Mouse (Mus musculus) limb, embryonic 14.5 days (tissue): ENCODE data around the gene Adnp. TPM values are rescaled to one million over a fixed set of nuclear protein-coding genes. Genes with fewer than 3 reads are reported as not detected.

Experiments
- ATAC-seq: fragments of 200-750 bp; cut with Nextera tagmentation; 2 replicates; pipeline ENCODE4 v1.8.0; 2017; ENCODE audit warnings: low read depth, moderate number of reproducible peaks, moderate TSS enrichment; ENCODE audit not compliant: low FRiP score
- DNase-seq: peaks from one replicate; pipeline ENCODE4 v3.0.0-alpha.2; 2015; ENCODE audit warnings: low spot score
- H3K27ac ChIP-seq: fragments of 300-500 bp; sonication (generic); replicated peaks from 2 replicates; pipeline ENCODE4 v1.5.1; 2014; ENCODE audit warnings: low read depth, mild to moderate bottlenecking, low read length, moderate library complexity, mixed read lengths
- H3K27me3 ChIP-seq: fragments of 300-500 bp; sonication (generic); 2 replicates; pipeline ENCODE4 v1.6.1; 2014; ENCODE audit warnings: low read length, mixed read lengths; ENCODE audit not compliant: control insufficient read depth, insufficient read depth
- H3K36me3 ChIP-seq: fragments of 300-500 bp; sonication (generic); 2 replicates; pipeline ENCODE4 v1.6.1; 2014; ENCODE audit warnings: mild to moderate bottlenecking, low read length, moderate library complexity, mixed read lengths; ENCODE audit not compliant: control insufficient read depth, insufficient read depth
- H3K4me1 ChIP-seq: fragments of 300-500 bp; sonication (generic); 2 replicates; pipeline ENCODE4 v1.6.1; 2014; ENCODE audit warnings: antibody characterized with exemption, low read length, mixed read lengths; ENCODE audit not compliant: control insufficient read depth, insufficient read depth
- H3K4me2 ChIP-seq: fragments of 300-500 bp; sonication (generic); replicated peaks from 2 replicates; pipeline ENCODE4 v1.6.1; 2014; ENCODE audit warnings: low read depth, mild to moderate bottlenecking, low read length, moderate library complexity; ENCODE audit not compliant: severe bottlenecking
- H3K4me3 ChIP-seq: fragments of 300-500 bp; sonication (generic); replicated peaks from 2 replicates; pipeline ENCODE4 v1.5.1; 2014; ENCODE audit warnings: low read length
- H3K9ac ChIP-seq: fragments of 300-500 bp; sonication (generic); 2 replicates; pipeline ENCODE4 v1.6.1; 2014; ENCODE audit warnings: mild to moderate bottlenecking, low read depth, low read length, moderate library complexity; ENCODE audit not compliant: severe bottlenecking
- H3K9me3 ChIP-seq: fragments of 300-500 bp; sonication (generic); 2 replicates; pipeline ENCODE4 v1.6.1; 2016; ENCODE audit warnings: low read length; ENCODE audit not compliant: control insufficient read depth
- POLR2A ChIP-seq: fragments of 200-500 bp; IDR thresholded peaks from 2 replicates; pipeline ENCODE4 v1.8.0; 2012; ENCODE audit warnings: inconsistent platforms, mild to moderate bottlenecking, moderate library complexity, borderline replicate concordance; ENCODE audit not compliant: insufficient read depth, insufficient read length; ENCODE audit errors: extremely low read depth
- WGBS: fragments of 180-500 bp; shearing (Covaris S2); extraction: QIAGEN DNeasy Blood & Tissue Kit; methylation state at CpG from one replicate; pipeline ENCODE4 v1.1.7; 2014; 5-methylcytosine and 5-hydroxymethylcytosine counted together
- polyA plus RNA-seq, 2 experiments: library from polyadenylated mRNA; depleted of rRNA in 1 of 2; stranded (reverse) in 1 of 2; unstranded in 1 of 2; fragments of >200 nt; fragmentation: Nextera tagmentation in 1 of 2; extraction: Ambion mirVana in 1 of 2; gene quantifications; 2 replicates each; pipeline versions ENCODE4 v1.2.1 to v1.2.3; 2012 to 2014

The Adnp gene
- polyA plus RNA-seq, 2 experiments: 8.5 to 61.5 TPM

GRCm38 (mm10) chr2:168248856-168249245 lies 41.9 kb upstream of the Adnp start:
- WGBS: 16% methylated on average over 2 of the region's 2 CpGs
- DNase-seq: no peak
- no peak overlapping the region for H3K4me2 ChIP-seq

GRCm38 (mm10) chr2:168248167-168248855 lies 41.4 kb upstream of the Adnp start:
- peaks cover 4% of the 10 kb centered on the region; the same call in 1 of the 2 replicates for H3K4me1 ChIP-seq
- H3K9me3 ChIP-seq: no peaks in the 10 kb centered on the region
- 74% methylated on average over 8 of the region's 8 CpGs for WGBS
- no peaks in the 10 kb centered on the region for H3K27me3 ChIP-seq
- DNase-seq (no peak), ATAC-seq (no peak)
- no peak for TF ChIP-seq POLR2A
- H3K4me2 ChIP-seq: no peak overlapping the region
- no peak overlapping the region for H3K27ac ChIP-seq
- no peak overlapping the region for H3K4me3 ChIP-seq
- no peak overlapping the region for H3K9ac ChIP-seq
- H3K36me3 ChIP-seq: no peaks in the 10 kb centered on the region

More at GRCm38 (mm10) chr2:168248856-168249245, 41.9 kb upstream of the Adnp start:
- Histone ChIP-seq H3K9me3 (no peaks in the 10 kb centered on the region), H3K4me1 (peaks cover 4% of the 10 kb centered on the region; the same call in 1 of the 2 replicates), H3K27ac (no peak overlapping the region), H3K9ac (no peak overlapping the region), H3K4me3 (no peak overlapping the region), H3K27me3 (no peaks in the 10 kb centered on the region), H3K36me3 (no peaks in the 10 kb centered on the region)
- ATAC-seq: no peak
- no peak for TF ChIP-seq POLR2A

- Histone ChIP-seq H3K36me3 (no peaks in the 10 kb centered on the region), H3K9me3 (no peaks in the 10 kb centered on the region), H3K4me3 (no peak overlapping the region), H3K27me3 (no peaks in the 10 kb centered on the region), H3K9ac (no peak overlapping the region), H3K27ac (no peak overlapping the region), H3K4me1 (no peaks in the 10 kb centered on the region), H3K4me2 (no peak overlapping the region)
- no peak for DNase-seq
- no peak for ATAC-seq
- no peak for TF ChIP-seq POLR2A
- 31% methylated on average over 8 of the region's 8 CpGs for WGBS
These were observed 38.7 kb upstream of the Adnp start for GRCm38 (mm10) chr2:168245571-168245970.

GRCm38 (mm10) chr2:168243278-168243677 lies 36.4 kb upstream of the Adnp start:
- 58% methylated on average over 4 of the region's 4 CpGs for WGBS

GRCm38 (mm10) chr2:168242841-168243240 lies 35.9 kb upstream of the Adnp start:
- Histone ChIP-seq H3K4me3 (no peak overlapping the region), H3K4me2 (no peak overlapping the region), H3K9ac (no peak overlapping the region), H3K4me1 (no peaks in the 10 kb centered on the region), H3K27me3 (no peaks in the 10 kb centered on the region), H3K27ac (no peak overlapping the region), H3K9me3 (no peaks in the 10 kb centered on the region), H3K36me3 (no peaks in the 10 kb centered on the region)
- no peak for DNase-seq
- no peak for TF ChIP-seq POLR2A
- ATAC-seq: no peak

More at GRCm38 (mm10) chr2:168243278-168243677, 36.4 kb upstream of the Adnp start:
- Histone ChIP-seq H3K4me1 (no peaks in the 10 kb centered on the region), H3K27ac (no peak overlapping the region), H3K4me2 (no peak overlapping the region), H3K4me3 (no peak overlapping the region), H3K36me3 (no peaks in the 10 kb centered on the region), H3K9me3 (no peaks in the 10 kb centered on the region), H3K9ac (no peak overlapping the region), H3K27me3 (no peaks in the 10 kb centered on the region)
- DNase-seq (no peak), ATAC-seq (no peak)
- TF ChIP-seq POLR2A: no peak
